Mouse (Mus musculus) embryonic fibroblast, embryonic 13.5 days (primary cell): Measurements from ENCODE around the gene Fes. TPM values are rescaled to one million over a fixed set of nuclear protein-coding genes. Genes with fewer than 3 reads are reported as not detected.

Experiments used
- H3K27ac ChIP-seq: 2 replicates; pipeline ENCODE4 v1.5.1; 2012; ENCODE audit warnings: low read length, control low read depth, inconsistent platforms; ENCODE audit not compliant: insufficient read depth
- H3K4me1 ChIP-seq: 2 replicates; pipeline ENCODE4 v1.6.1; 2011; ENCODE audit warnings: low read length; ENCODE audit not compliant: control insufficient read depth, insufficient read depth
- H3K4me3 ChIP-seq: 2 replicates; pipeline ENCODE4 v1.5.1; 2011; ENCODE audit warnings: mild to moderate bottlenecking, control low read depth, low read length; ENCODE audit not compliant: insufficient read depth
- CTCF ChIP-seq: IDR thresholded peaks from 2 replicates; pipeline ENCODE4 v1.5.1; 2011; ENCODE audit warnings: mild to moderate bottlenecking, control low read depth, low read length, moderate library complexity, borderline replicate concordance; ENCODE audit not compliant: insufficient read depth
- POLR2A ChIP-seq: IDR thresholded peaks from 2 replicates; pipeline ENCODE4 v1.6.1; 2011; ENCODE audit warnings: low read depth, mild to moderate bottlenecking, control low read depth, low read length, moderate library complexity
- polyA plus RNA-seq: library from polyadenylated mRNA; stranded (reverse); fragments of >200 nt; gene quantifications from 2 replicates; pipeline ENCODE4 v1.2.4, GENCODE M21; 2011; ENCODE audit warnings: low read depth; ENCODE audit not compliant: missing spikeins, insufficient read length

The Fes gene
- polyA plus RNA-seq, 1 experiment = 7.5 TPM

DNA sequence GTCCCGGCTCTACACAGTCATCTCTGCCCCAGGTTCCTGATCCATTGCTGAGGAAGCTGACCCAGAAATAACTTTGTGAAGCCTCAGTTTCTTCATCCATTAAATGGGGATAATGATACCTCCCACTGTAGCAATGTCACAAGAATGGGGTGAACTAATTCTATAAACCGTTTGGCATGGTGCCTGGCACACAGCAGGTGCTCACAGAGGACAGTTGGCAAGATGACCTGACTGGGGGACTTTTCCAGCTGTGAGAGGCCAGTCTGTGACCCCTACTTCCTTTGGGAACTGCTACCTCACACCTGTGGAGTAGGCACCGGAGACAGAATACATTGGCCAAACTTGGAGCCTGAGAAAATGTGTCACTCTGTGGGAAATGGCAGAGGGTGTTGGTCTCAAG lies 30.3 kb upstream of the Fes start:
- no peak overlapping the region for H3K4me3 ChIP-seq
- no peak overlapping the region for H3K27ac ChIP-seq
- H3K4me1 ChIP-seq = peaks cover 6% of the 10 kb centered on the region
- TF ChIP-seq POLR2A (no peak), CTCF (no peak)

DNA sequence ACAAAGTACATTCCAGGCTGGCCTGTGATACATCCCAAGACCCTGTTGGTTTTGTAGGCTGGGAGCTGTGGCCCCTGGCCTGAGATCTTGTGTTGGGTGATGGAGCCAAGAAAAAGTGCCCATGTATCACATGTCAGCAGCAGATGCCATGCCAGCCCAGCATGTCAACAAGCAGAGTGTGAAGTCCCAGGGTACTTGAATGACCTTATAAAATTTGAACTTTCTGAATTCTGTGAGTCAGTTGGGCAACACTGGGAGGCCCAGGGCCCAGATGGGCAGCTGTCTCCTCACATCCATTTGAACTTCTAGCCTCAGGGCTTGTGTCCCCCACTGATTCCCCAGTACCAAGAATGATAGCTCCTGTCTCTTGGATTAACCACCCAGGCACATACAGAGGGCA lies 29.9 kb upstream of the Fes start:
- peaks cover 6% of the 10 kb centered on the region for H3K4me1 ChIP-seq
- TF ChIP-seq POLR2A (no peak), CTCF (no peak)
- no peak overlapping the region for H3K4me3 ChIP-seq
- H3K27ac ChIP-seq = no peak overlapping the region

DNA sequence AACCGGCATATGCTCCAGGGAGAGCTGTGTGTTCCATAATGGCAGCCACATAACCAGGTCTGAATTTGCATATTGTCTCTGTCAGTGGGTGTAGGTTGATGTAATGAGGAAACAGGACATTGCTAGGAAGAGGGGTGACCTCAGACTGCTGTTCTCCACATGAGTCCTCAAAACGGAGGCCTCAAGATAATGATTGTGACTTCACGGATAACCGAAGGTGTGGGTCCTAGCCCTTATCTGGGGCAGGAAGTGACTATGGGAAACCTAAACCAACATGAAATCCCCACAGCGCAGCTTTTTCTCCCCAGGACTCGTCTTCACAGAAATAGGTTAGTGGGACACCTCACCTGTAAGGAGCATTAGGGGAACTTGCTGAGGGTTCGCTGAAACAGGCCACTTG lies 29.2 kb upstream of the Fes start:
- no peak for TF ChIP-seq CTCF
- TF ChIP-seq POLR2A = no peak
- Histone ChIP-seq H3K4me1 (peaks cover 6% of the 10 kb centered on the region), H3K27ac (no peak overlapping the region), H3K4me3 (no peak overlapping the region)

DNA sequence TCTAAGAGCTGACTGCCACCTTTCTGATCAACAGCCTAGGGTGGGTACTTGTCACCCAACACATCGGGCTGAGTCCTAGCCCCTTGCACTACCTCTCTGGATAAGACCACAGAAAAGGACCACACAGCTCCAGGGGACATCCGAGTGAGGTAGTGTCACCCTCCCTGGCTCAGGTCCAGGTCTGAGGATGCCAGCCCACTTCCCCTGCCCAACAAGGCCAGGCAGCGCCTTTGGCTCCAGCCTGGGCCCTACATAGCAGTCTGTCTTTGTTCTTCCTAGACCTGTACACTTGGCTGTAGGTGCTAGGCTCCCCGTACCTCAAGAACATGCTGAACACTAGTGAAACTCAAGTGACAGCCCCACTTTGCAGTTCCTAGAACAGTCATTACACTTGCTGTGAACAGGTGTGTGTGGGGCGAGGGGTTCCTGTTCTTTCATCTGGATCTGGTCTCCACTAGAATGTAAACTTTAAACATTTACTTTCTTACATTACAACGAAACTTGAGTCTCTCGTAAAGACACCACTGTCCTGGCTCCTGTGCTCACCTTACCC lies 26.6 kb upstream of the Fes start:
- Histone ChIP-seq H3K4me1 (peaks cover 3% of the 10 kb centered on the region; the same call in 1 of the 2 replicates), H3K4me3 (no peak overlapping the region), H3K27ac (no peak overlapping the region)
- no peak for TF ChIP-seq CTCF
- no peak for TF ChIP-seq POLR2A

DNA sequence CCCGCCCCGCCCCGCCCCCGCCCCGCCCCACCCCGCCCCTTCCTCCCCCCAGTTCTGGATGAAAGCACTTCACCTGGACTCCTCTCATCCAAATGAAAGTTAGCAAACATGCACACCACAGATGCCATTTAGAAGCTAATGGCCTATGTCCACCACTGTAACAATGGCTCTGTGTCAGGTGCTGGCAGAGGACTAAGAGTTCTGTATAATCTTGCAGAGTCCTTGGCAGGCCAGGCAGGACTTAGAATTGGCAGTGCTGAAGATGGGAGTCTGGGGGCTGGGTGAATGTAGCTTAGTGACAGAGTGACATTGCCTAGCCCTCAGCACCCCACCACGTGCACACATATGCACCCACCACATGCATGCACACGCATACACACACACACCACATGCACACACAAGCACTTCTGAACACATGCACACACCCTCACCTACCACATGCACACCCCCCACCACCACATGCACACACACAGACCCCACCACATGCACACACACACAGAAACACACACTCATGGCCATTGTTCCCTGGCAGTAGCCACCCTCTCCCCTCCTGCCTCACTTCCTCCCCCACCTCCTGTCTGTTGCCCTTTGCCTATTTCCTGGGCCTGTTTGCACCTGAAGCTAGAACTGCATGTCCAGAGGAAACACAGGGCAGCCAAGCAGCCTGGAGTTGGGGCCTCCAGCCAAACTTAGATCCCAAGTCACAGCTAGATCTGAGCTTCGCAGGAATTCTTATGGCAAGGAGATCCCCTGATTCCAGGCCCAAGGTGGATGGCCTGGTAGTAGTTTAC lies 26.0 kb upstream of the Fes start:
- Histone ChIP-seq H3K4me1 (no peaks in the 10 kb centered on the region; the same call in 1 of the 2 replicates), H3K4me3 (no peak overlapping the region), H3K27ac (no peak overlapping the region)
- no peak for TF ChIP-seq CTCF
- no peak for TF ChIP-seq POLR2A

DNA sequence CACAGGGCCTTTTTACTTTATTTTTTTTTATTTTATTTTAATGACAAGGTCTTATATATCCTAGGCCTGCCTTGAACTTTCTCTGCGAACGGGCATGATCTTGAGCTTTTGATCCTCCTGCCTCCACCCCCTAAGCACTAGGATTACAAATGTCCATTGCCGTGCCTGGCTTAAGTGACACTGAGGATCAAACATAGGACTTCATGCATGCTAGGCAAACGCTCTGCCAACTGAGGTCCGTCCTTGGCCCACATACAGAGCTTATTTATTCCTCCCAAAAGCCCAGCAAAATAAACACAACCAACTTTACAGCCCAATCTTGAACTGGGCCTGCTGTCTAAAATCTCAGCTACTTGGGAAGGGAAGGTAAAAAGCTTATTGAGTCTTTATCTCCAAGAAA lies 25.0 kb upstream of the Fes start:
- TF ChIP-seq CTCF (no peak), POLR2A (no peak)
- Histone ChIP-seq H3K27ac (no peak overlapping the region), H3K4me1 (no peaks in the 10 kb centered on the region), H3K4me3 (no peak overlapping the region)

DNA sequence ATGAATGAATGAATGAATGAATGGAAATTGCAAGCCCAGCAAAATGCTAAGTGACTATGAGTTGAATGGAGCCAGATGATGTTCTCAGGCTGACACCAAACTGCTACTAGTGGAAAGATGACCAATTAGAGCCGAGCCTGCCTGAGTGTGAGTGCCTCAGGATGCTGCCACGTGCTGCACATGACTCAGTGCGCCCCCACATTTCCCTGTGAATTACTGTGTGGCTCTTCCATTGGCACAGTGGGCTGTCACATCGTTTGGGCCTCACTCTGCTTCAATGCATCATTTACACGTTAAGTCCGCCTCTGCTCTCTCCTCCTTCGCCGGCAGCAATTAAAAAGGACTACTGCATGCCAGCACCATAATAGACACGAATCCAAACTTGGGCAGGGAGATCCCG lies 24.5 kb upstream of the Fes start:
- no peak overlapping the region for H3K4me3 ChIP-seq
- TF ChIP-seq POLR2A (no peak), CTCF (no peak)
- H3K4me1 ChIP-seq = no peaks in the 10 kb centered on the region

DNA sequence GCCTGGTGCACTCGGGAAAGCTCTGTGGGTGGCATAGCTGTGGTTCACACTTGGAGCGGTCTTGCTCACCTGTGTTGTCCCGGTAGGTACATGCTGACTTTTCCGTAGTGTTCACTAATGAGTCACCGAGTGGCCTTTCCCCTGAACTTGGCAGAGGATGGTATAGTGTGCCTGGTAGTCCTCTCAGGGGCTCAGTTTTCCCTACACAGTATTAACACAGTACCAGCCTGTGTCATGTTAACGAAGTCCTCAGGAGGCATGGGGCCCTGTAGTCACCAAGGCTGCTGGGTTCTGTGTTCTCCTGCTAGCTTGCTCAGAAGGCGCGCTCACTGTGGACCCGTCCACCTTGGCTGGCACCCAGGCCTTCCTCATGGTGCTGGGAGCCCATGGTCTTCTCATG lies 22.6 kb upstream of the Fes start:
- H3K4me3 ChIP-seq = no peak overlapping the region
- TF ChIP-seq CTCF = no peak
- TF ChIP-seq POLR2A = no peak
- no peaks in the 10 kb centered on the region for H3K4me1 ChIP-seq
- H3K27ac ChIP-seq = no peak overlapping the region

More for the DNA sequence above, 24.5 kb upstream of the Fes start:
- H3K27ac ChIP-seq = no peak overlapping the region

DNA sequence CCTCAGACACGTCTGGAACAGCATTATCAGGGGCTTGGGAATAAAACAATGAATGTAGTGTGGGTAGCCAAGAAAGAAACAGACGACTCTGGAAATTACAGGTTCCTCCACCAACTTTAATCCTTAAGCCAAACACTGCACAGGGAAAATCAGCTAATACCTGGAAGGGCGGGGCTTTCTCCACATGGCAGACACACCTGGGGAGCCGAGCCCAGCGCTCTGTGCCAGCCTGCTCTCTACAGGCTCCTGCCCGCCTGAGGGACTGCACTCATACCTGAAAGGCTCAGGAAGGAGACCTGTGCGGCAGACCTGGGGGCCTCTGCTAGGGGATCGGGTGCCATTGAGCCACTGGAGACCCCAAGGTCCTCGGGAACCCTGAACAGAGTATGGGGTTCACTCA lies 20.0 kb upstream of the Fes start:
- Histone ChIP-seq H3K4me3 (no peak overlapping the region), H3K4me1 (peaks cover 10% of the 10 kb centered on the region), H3K27ac (no peak overlapping the region)
- no peak for TF ChIP-seq POLR2A
- no peak for TF ChIP-seq CTCF

DNA sequence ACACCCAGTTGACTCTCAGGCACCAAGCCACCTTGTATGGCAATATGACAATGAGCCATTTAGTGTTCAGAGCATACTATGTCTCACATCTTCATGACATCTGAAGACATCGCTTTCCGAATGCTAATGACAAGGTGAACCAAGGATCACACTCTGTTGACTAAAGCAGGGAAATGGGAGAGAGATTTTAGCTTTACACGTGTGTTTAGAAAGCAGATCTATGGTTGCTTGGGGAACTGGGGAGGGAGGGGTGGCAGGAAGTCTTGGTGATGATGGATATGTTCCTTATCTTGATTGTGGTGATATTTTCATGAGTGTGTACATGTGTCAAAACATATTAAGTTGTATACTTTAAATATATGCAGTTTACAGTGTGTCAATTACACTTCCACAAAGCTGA lies 18.4 kb upstream of the Fes start:
- H3K27ac ChIP-seq = no peak overlapping the region
- no peak overlapping the region for H3K4me3 ChIP-seq
- peaks cover 10% of the 10 kb centered on the region for H3K4me1 ChIP-seq
- TF ChIP-seq POLR2A (no peak), CTCF (no peak)
